Mouse (Mus musculus) E14TG2a.4 (cell line): ENCODE data around the gene Rtp3.

Source experiments
- CTCF ChIP-seq: conservative IDR thresholded peaks from 2 replicates; pipeline ENCODE4 v1.5.1; 2014; ENCODE audit warnings: low read length
- NANOG ChIP-seq: IDR thresholded peaks from 2 replicates; pipeline ENCODE4 v1.6.1; 2014; ENCODE audit warnings: borderline replicate concordance, low read length, mixed read lengths
- POU5F1 ChIP-seq: IDR thresholded peaks from 2 replicates; pipeline ENCODE4 v1.6.1; 2014; ENCODE audit warnings: low read length, borderline replicate concordance

- TF ChIP-seq CTCF (no peak), NANOG (no peak), POU5F1 (no peak)
Observed at GRCm38 (mm10) chr9:110988078-110988477, 2.3 kb downstream of the Rtp3 start.
